Mouse (Mus musculus) liver, adult 2 months (tissue): ENCODE data around the gene Map6. TPM values are rescaled to one million over a fixed set of nuclear protein-coding genes. Genes with fewer than 3 reads are reported as not detected.

Experiments
- DNase-seq: peaks from one replicate; pipeline ENCODE4 v3.0.0-alpha.2; 2011; ENCODE audit warnings: low read depth, low spot score; ENCODE audit errors: extremely low read depth
- H3K27ac ChIP-seq: fragments of 200-500 bp; replicated peaks from 2 replicates; pipeline ENCODE4 v1.5.1; 2012; ENCODE audit warnings: low read depth, mild to moderate bottlenecking, control low read depth, inconsistent platforms, low read length; ENCODE audit not compliant: insufficient read depth
- H3K27me3 ChIP-seq: fragments of 200-500 bp; 2 replicates; pipeline ENCODE4 v1.6.1; 2012; ENCODE audit warnings: mild to moderate bottlenecking, moderate library complexity, low read length, inconsistent platforms; ENCODE audit not compliant: control insufficient read depth, insufficient read depth
- H3K36me3 ChIP-seq: fragments of 200-500 bp; 2 replicates; pipeline ENCODE4 v1.6.1; 2012; ENCODE audit warnings: low read length, inconsistent platforms; ENCODE audit not compliant: control insufficient read depth, insufficient read depth
- H3K4me1 ChIP-seq: fragments of 200-500 bp; 2 replicates; pipeline ENCODE4 v1.6.1; 2011; ENCODE audit warnings: low read length; ENCODE audit not compliant: control insufficient read depth, insufficient read depth
- H3K4me3 ChIP-seq: fragments of 200-500 bp; 2 replicates; pipeline ENCODE4 v1.5.1; 2011; ENCODE audit warnings: low read depth, mild to moderate bottlenecking, control low read depth, low read length, moderate library complexity; ENCODE audit not compliant: insufficient read depth
- H3K79me2 ChIP-seq: fragments of 200-500 bp; 2 replicates; pipeline ENCODE4 v1.6.1; 2012; ENCODE audit warnings: inconsistent platforms, mild to moderate bottlenecking, low read length, moderate library complexity; ENCODE audit not compliant: control insufficient read depth, insufficient read depth
- H3K9ac ChIP-seq: fragments of 200-500 bp; 2 replicates; pipeline ENCODE4 v1.6.1; 2012; ENCODE audit warnings: low read depth, mild to moderate bottlenecking, control low read depth, inconsistent platforms, low read length
- CTCF ChIP-seq: fragments of 200-500 bp; IDR thresholded peaks from 2 replicates; pipeline ENCODE4 v1.5.1; 2011; ENCODE audit warnings: low read depth, low read length, control low read depth
- POLR2A ChIP-seq: fragments of 200-500 bp; IDR thresholded peaks from 2 replicates; pipeline ENCODE4 v1.6.1; 2011; ENCODE audit warnings: low read length, control low read depth; ENCODE audit not compliant: insufficient read depth; ENCODE audit errors: extremely low read depth
- WGBS: fragments of 180-500 bp; shearing (Covaris S2); methylation state at CpG from one replicate; pipeline ENCODE4 v1.1.7; 2018; 5-methylcytosine and 5-hydroxymethylcytosine counted together
- polyA plus RNA-seq: library from polyadenylated mRNA; depleted of rRNA; stranded (reverse); fragments of >200 nt; gene quantifications from 2 replicates; pipeline ENCODE4 v1.2.3, GENCODE M21; 2012
- total RNA-seq: library from RNA; depleted of rRNA; stranded (reverse); fragments of >200 nt; gene quantifications from 2 replicates; pipeline ENCODE4 v1.2.3, GENCODE M21; 2014

Map6 gene
- total and polyA plus RNA-seq, 2 experiments: 0.04 TPM; not detected in 1

DNA sequence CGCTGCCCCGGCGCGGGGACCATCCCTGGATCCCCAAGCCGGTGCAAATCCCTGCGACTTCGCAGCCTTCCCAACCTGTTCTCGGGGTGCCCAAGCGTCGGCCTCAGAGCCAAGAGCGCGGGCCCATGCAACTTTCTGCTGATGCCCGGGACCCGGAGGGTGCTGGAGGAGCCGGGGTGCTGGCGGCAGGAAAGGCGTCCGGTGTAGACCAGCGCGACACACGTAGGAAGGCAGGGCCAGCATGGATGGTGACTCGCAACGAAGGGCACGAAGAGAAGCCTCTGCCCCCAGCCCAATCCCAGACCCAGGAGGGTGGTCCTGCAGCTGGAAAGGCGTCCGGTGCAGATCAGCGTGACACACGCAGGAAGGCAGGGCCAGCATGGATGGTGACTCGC is 1.3 kb downstream of the Map6 start:
- H3K79me2 ChIP-seq: no peaks in the 10 kb centered on the region
- H3K27ac ChIP-seq: no peak overlapping the region
- H3K36me3 ChIP-seq: no peaks in the 10 kb centered on the region
- H3K4me3 ChIP-seq: no peak overlapping the region; the same call in 1 of the 2 replicates
- no peak for TF ChIP-seq POLR2A
- TF ChIP-seq CTCF: no peak
- H3K27me3 ChIP-seq: peaks cover 16% of the 10 kb centered on the region; the same call in 1 of the 2 replicates
- no peaks in the 10 kb centered on the region for H3K4me1 ChIP-seq
- no peak for DNase-seq
- 4% methylated on average over 29 of the region's 29 CpGs for WGBS
- H3K9ac ChIP-seq: no peak overlapping the region

DNA sequence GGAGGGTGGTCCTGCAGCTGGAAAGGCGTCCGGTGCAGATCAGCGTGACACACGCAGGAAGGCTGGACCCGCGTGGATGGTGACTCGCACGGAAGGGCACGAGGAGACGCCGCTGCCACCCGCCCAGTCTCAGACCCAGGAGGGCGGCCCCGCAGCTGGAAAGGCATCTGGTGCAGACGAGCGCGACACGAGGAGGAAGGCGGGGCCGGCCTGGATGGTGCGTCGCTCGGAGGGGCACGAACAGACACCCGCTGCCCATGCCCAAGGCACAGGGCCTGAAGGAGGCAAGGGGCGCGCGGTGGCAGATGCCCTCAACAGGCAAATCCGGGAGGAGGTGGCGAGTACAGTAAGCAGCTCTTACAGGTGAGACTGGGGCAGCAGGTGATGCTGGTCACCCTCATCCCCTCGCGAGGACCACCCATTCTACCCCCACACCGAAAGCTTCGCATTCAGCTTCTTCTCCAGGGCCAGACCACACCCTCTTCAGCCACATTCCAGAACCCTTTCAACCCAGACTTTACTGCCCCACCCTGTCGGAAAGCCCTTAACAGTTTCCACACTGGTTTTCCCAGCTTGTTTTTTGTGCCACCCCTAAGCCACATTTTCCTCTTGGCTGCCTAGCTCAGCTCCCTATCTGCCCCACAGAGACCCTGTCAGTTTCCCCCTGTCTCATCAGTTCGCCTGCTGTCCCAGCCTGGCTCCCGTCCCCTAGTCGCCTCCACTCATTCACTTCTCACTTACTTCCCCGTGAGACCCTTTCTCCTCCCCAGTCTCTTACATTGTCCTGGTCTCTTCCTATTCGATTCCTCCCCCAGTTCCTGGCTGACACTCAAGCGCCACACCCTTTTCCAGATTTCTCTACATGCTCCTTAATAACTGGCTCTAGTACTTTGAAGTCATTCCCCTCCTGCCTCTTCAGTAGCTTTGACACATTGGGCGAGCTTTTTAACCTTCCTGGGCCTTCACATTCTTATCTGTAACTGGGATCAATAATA is 2.0 kb downstream of the Map6 start:
- no peaks in the 10 kb centered on the region for H3K4me1 ChIP-seq
- no peak for DNase-seq
- no peak overlapping the region for H3K27ac ChIP-seq
- peaks cover 16% of the 10 kb centered on the region; the same call in 1 of the 2 replicates for H3K27me3 ChIP-seq
- H3K9ac ChIP-seq: no peak overlapping the region
- H3K4me3 ChIP-seq: no peak overlapping the region
- TF ChIP-seq POLR2A (no peak), CTCF (no peak)
- WGBS: 17% methylated on average over 42 of the region's 42 CpGs
- H3K79me2 ChIP-seq: no peaks in the 10 kb centered on the region
- H3K36me3 ChIP-seq: no peaks in the 10 kb centered on the region

DNA sequence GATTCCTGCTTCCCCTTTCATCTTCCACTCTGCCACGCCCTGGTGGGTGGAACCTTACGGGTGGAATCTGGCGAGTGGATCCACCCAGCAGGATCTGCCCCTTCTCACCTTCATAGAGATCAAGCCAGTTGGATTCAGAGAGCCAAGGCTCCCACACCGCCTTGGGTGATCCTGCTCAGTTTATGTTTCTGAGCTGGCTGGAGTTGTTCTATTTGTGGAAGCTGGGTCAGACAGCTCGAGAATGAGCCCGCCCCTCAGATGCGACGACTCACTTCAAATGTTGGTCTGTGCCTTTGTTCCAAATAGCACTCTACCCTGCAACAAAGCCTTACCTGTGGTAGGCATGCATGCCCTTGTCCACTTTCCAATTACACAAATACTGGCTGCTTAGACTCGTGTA is 4.4 kb downstream of the Map6 start:
- H3K27me3 ChIP-seq: peaks cover 16% of the 10 kb centered on the region; the same call in 1 of the 2 replicates
- no peak overlapping the region for H3K9ac ChIP-seq
- no peaks in the 10 kb centered on the region for H3K79me2 ChIP-seq
- no peak overlapping the region for H3K27ac ChIP-seq
- no peak for DNase-seq
- 68% methylated on average over 9 of the region's 9 CpGs for WGBS
- no peak overlapping the region for H3K4me3 ChIP-seq
- TF ChIP-seq CTCF: no peak
- no peak for TF ChIP-seq POLR2A
- H3K4me1 ChIP-seq: no peaks in the 10 kb centered on the region
- no peaks in the 10 kb centered on the region for H3K36me3 ChIP-seq

DNA sequence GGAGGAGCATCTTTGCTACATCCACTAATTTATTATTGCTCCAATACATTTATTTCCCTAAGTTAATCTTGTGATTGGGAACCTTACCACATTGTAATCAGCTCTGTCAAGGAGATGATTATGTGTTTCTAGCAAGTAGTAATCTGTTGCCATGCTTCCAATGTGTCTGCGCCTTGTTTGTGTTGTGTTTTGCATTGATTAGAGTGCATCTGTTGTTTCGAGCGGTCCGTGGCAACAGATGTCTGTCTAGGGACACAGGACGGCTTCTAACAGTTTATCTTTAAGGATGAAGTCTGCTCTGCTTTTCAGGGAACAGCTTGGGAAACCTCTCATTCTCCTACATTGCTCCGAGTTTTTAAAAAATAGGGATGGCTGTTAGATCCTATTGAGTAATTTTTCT is 7.9 kb downstream of the Map6 start:
- Histone ChIP-seq H3K9ac (no peak overlapping the region), H3K27ac (no peak overlapping the region), H3K79me2 (no peaks in the 10 kb centered on the region), H3K4me3 (no peak overlapping the region), H3K4me1 (no peaks in the 10 kb centered on the region), H3K27me3 (no peaks in the 10 kb centered on the region), H3K36me3 (no peaks in the 10 kb centered on the region)
- DNase-seq: no peak
- WGBS: 81% methylated on average over 6 of the region's 6 CpGs
- TF ChIP-seq POLR2A (no peak), CTCF (no peak)

DNA sequence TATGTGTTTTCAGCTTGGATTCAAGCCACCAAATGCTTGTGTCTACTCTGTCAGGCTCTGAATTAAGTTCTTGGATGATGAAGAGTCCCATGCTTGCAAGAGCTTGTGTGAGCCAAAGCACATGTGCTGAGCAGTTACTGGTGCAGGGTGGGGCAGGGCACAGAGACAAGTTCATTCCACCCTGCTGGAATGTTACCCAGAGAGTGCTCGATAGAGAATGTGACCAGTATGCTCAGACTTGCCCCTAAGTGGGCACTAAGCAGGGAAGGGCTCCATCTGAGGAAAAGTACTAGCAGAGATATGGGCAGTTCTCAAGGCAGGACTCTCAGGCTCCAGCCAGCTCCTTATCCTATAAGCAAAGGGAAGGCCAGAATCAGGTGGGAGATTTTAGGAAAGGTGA is 9.4 kb downstream of the Map6 start:
- Histone ChIP-seq H3K4me3 (no peak overlapping the region), H3K27ac (no peak overlapping the region), H3K9ac (no peak overlapping the region), H3K4me1 (no peaks in the 10 kb centered on the region), H3K27me3 (no peaks in the 10 kb centered on the region), H3K79me2 (no peaks in the 10 kb centered on the region), H3K36me3 (no peaks in the 10 kb centered on the region)
- WGBS: 69% methylated on average over 1 of the region's 1 CpGs
- DNase-seq: no peak
- TF ChIP-seq POLR2A (no peak), CTCF (no peak)

DNA sequence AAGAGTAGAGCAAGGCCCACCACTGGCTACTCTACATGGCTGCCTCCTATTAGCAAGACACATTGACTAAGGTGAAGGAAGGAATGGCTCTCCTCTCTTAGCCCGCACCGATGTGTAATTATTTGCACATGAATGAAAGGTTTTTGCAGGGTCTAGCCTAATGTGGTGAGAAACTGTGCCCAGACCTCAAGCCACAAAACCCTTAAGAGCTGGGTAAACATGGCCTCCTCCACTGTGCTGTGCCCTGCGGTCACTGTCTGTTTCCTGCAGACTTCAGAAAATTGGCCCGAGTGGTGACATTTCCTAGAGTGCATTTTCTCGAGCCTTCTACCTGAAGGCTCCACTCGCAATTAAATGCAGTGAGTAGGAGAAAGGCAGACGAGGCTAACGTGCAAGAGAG is 11.1 kb downstream of the Map6 start:
- Histone ChIP-seq H3K27ac (no peak overlapping the region), H3K79me2 (no peaks in the 10 kb centered on the region), H3K4me1 (no peaks in the 10 kb centered on the region), H3K4me3 (no peak overlapping the region), H3K36me3 (no peaks in the 10 kb centered on the region), H3K27me3 (no peaks in the 10 kb centered on the region), H3K9ac (no peak overlapping the region)
- TF ChIP-seq CTCF: no peak
- 73% methylated on average over 8 of the region's 8 CpGs for WGBS
- no peak for DNase-seq
